Mouse (Mus musculus) liver, postnatal 0 days (tissue): ENCODE measurements at regions not wholly inside any gene's neighbourhood (a gene's known extent, or its start where the extent isn't known, plus 50 kb on each side); places are given as distances from the start of the nearest gene placed in this dataset.
A peak's percentile ranks its signal among the peaks of the same experiment; 100 is the strongest.

Experiments
- ATAC-seq: fragments of 200-750 bp; cut with Nextera tagmentation; 2 replicates; pipeline ENCODE4 v1.8.0; 2017; ENCODE audit warnings: mild to moderate bottlenecking, moderate library complexity
- DNase-seq: peaks from one replicate; pipeline ENCODE4 v3.0.0-alpha.2; 2016
- H3K27ac ChIP-seq: fragments of 300-500 bp; sonication (generic); 2 replicates; pipeline ENCODE4 v1.5.1; 2014; ENCODE audit warnings: antibody characterized with exemption, moderate library complexity, mild to moderate bottlenecking, low read depth
- H3K27me3 ChIP-seq: fragments of 300-500 bp; sonication (generic); 2 replicates; pipeline ENCODE4 v1.6.1; 2014; ENCODE audit warnings: low read length, control low read depth, mixed read lengths; ENCODE audit not compliant: insufficient read depth
- H3K36me3 ChIP-seq: fragments of 300-500 bp; sonication (generic); replicated peaks from 2 replicates; pipeline ENCODE4 v1.6.1; 2014; ENCODE audit warnings: mild to moderate bottlenecking, control low read depth, low read length, moderate library complexity, mixed read lengths; ENCODE audit not compliant: insufficient read depth
- H3K4me1 ChIP-seq: fragments of 300-500 bp; sonication (generic); 2 replicates; pipeline ENCODE4 v1.6.1; 2014; ENCODE audit warnings: antibody characterized with exemption, mild to moderate bottlenecking, control low read depth; ENCODE audit not compliant: insufficient read depth
- H3K4me2 ChIP-seq: fragments of 300-500 bp; sonication (generic); 2 replicates; pipeline ENCODE4 v1.6.1; 2014; ENCODE audit warnings: low read depth, mild to moderate bottlenecking, low read length, moderate library complexity, mixed read lengths
- H3K4me3 ChIP-seq: fragments of 300-500 bp; sonication (generic); 2 replicates; pipeline ENCODE4 v1.5.1; 2014; ENCODE audit warnings: low read depth, low read length
- H3K9ac ChIP-seq: fragments of 300-500 bp; sonication (generic); replicated peaks from 2 replicates; pipeline ENCODE4 v1.6.1; 2014; ENCODE audit warnings: mild to moderate bottlenecking, moderate library complexity
- H3K9me3 ChIP-seq: fragments of 300-500 bp; sonication (generic); 2 replicates; pipeline ENCODE4 v1.6.1; 2016; ENCODE audit warnings: mild to moderate bottlenecking, control low read depth, low read length, mixed read lengths
- CTCF ChIP-seq: sonication (generic); IDR thresholded peaks from 2 replicates; pipeline ENCODE4 v1.5.1; 2016; ENCODE audit warnings: antibody characterized with exemption, low read depth
- EP300 ChIP-seq: IDR thresholded peaks from 2 replicates; pipeline ENCODE4 v1.6.1; 2016; ENCODE audit warnings: antibody characterized with exemption, low read depth, mild to moderate bottlenecking
- WGBS: fragments of 180-500 bp; shearing (Covaris S2); extraction: QIAGEN DNeasy Blood & Tissue Kit; methylation state at CpG from one replicate; pipeline ENCODE4 v1.1.7; 2014; ENCODE audit not compliant: insufficient replicate concordance; 5-methylcytosine and 5-hydroxymethylcytosine counted together

- H3K27ac ChIP-seq: no peak overlapping the region
- H3K4me3 ChIP-seq: no peak overlapping the region
- TF ChIP-seq EP300 (no peak), CTCF (no peak)
- WGBS: 53% methylated on average over 6 of the region's 6 CpGs
- H3K4me1 ChIP-seq: no peaks in the 10 kb centered on the region
- ATAC-seq: no peak
- H3K27me3 ChIP-seq: no peaks in the 10 kb centered on the region
- no peak overlapping the region for H3K4me2 ChIP-seq
- DNase-seq: no peak
- no peak overlapping the region for H3K9ac ChIP-seq
- no peaks in the 10 kb centered on the region for H3K9me3 ChIP-seq
- no peaks in the 10 kb centered on the region for H3K36me3 ChIP-seq
These were observed 359.4 kb upstream of the Adgrl2 start for GRCm38 (mm10) chr3:149349731-149350130.

GRCm38 (mm10) chr3:149349211-149349697 lies 358.9 kb upstream of the Adgrl2 start:
- TF ChIP-seq CTCF (peak; percentile 79), EP300 (peak; percentile 36)

GRCm38 (mm10) chr3:149348459-149348971 lies 358.2 kb upstream of the Adgrl2 start:
- no peaks in the 10 kb centered on the region for H3K9me3 ChIP-seq
- no peaks in the 10 kb centered on the region for H3K4me1 ChIP-seq
- H3K9ac ChIP-seq: no peak overlapping the region
- H3K4me3 ChIP-seq: no peak overlapping the region
- H3K27me3 ChIP-seq: no peaks in the 10 kb centered on the region
- WGBS: 66% methylated on average over 1 of the region's 1 CpGs
- TF ChIP-seq CTCF (no peak), EP300 (no peak)
- H3K27ac ChIP-seq: no peak overlapping the region
- DNase-seq (no peak), ATAC-seq (no peak)
- H3K4me2 ChIP-seq: no peak overlapping the region
- no peaks in the 10 kb centered on the region for H3K36me3 ChIP-seq

More at GRCm38 (mm10) chr3:149349211-149349697, 358.9 kb upstream of the Adgrl2 start:
- DNase-seq: peak; percentile 74
- Histone ChIP-seq H3K4me3 (no peak overlapping the region), H3K27ac (no peak overlapping the region), H3K4me2 (no peak overlapping the region), H3K9ac (no peak overlapping the region), H3K9me3 (no peaks in the 10 kb centered on the region), H3K4me1 (no peaks in the 10 kb centered on the region), H3K27me3 (no peaks in the 10 kb centered on the region), H3K36me3 (no peaks in the 10 kb centered on the region)
- WGBS: 25% methylated on average over 9 of the region's 9 CpGs
- ATAC-seq: peak; percentile 68

GRCm38 (mm10) chr3:149347241-149347992 lies 357.1 kb upstream of the Adgrl2 start:
- TF ChIP-seq EP300 (no peak), CTCF (no peak)
- Histone ChIP-seq H3K27me3 (no peaks in the 10 kb centered on the region), H3K36me3 (no peaks in the 10 kb centered on the region), H3K4me2 (no peak overlapping the region), H3K9ac (no peak overlapping the region), H3K27ac (no peak overlapping the region), H3K4me3 (no peak overlapping the region), H3K9me3 (no peaks in the 10 kb centered on the region), H3K4me1 (no peaks in the 10 kb centered on the region)
- no peak for DNase-seq
- 59% methylated on average over 6 of the region's 6 CpGs for WGBS
- no peak for ATAC-seq

GRCm38 (mm10) chr3:149342511-149342910 lies 352.2 kb upstream of the Adgrl2 start:
- no peak for ATAC-seq
- no peak overlapping the region for H3K4me2 ChIP-seq
- TF ChIP-seq EP300 (no peak), CTCF (no peak)

GRCm38 (mm10) chr3:149339374-149339753 lies 349.0 kb upstream of the Adgrl2 start:
- no peaks in the 10 kb centered on the region for H3K36me3 ChIP-seq
- no peaks in the 10 kb centered on the region for H3K4me1 ChIP-seq
- no peak for DNase-seq
- H3K4me3 ChIP-seq: no peak overlapping the region
- no peak for ATAC-seq
- TF ChIP-seq EP300: no peak
- TF ChIP-seq CTCF: no peak
- no peak overlapping the region for H3K27ac ChIP-seq
- 75% methylated on average over 3 of the region's 3 CpGs for WGBS
- H3K4me2 ChIP-seq: no peak overlapping the region
- H3K9me3 ChIP-seq: no peaks in the 10 kb centered on the region
- H3K9ac ChIP-seq: no peak overlapping the region
- no peaks in the 10 kb centered on the region for H3K27me3 ChIP-seq

More at GRCm38 (mm10) chr3:149342511-149342910, 352.2 kb upstream of the Adgrl2 start:
- Histone ChIP-seq H3K4me3 (no peak overlapping the region), H3K4me1 (no peaks in the 10 kb centered on the region), H3K9ac (no peak overlapping the region), H3K27me3 (no peaks in the 10 kb centered on the region), H3K27ac (no peak overlapping the region), H3K9me3 (no peaks in the 10 kb centered on the region), H3K36me3 (no peaks in the 10 kb centered on the region)
- DNase-seq: no peak
- 81% methylated on average over 6 of the region's 6 CpGs for WGBS
